Mouse (Mus musculus) natural killer cell, adult 2 months (primary cell): ENCODE data around the gene Dmpk.
A peak's percentile ranks its signal among the peaks of the same experiment; 100 is the strongest.

ENCODE experiments used
- DNase-seq, 2 experiments: peaks; one replicate each; pipeline ENCODE4 v3.0.0; 2022; ENCODE audit warnings: low spot score in 2 of 2

Dmpk gene

GRCm38 (mm10) chr7:19096421-19096976, 12.8 kb downstream of the Dmpk start:
- no peak for DNase-seq

GRCm38 (mm10) chr7:19097217-19097616, 13.6 kb downstream of the Dmpk start:
- DNase-seq, result no peak

- no peak for DNase-seq
Measured at GRCm38 (mm10) chr7:19097863-19098262, 14.2 kb downstream of the Dmpk start.

GRCm38 (mm10) chr7:19098811-19099210, 15.2 kb downstream of the Dmpk start:
- no peak for DNase-seq

- no peak for DNase-seq
Measured at GRCm38 (mm10) chr7:19100290-19100689, 16.6 kb downstream of the Dmpk start.

GRCm38 (mm10) chr7:19103741-19104140, 20.1 kb downstream of the Dmpk start:
- no peak for DNase-seq

- DNase-seq, result no peak
Measured at GRCm38 (mm10) chr7:19104486-19104885, 20.8 kb downstream of the Dmpk start.

- no peak for DNase-seq
Measured at GRCm38 (mm10) chr7:19107436-19107835, 23.8 kb downstream of the Dmpk start.

- no peak for DNase-seq
Measured at GRCm38 (mm10) chr7:19109565-19109964, 25.9 kb downstream of the Dmpk start.

- DNase-seq, result no peak
Measured at GRCm38 (mm10) chr7:19118028-19118771, 34.6 kb downstream of the Dmpk start, which contains the start of gene Gm4969. Gene Gm4969 (minus strand): TSS chr7:19118368.

GRCm38 (mm10) chr7:19119083-19119482, 35.4 kb downstream of the Dmpk start:
- no peak for DNase-seq

GRCm38 (mm10) chr7:19119631-19120429, 36.2 kb downstream of the Dmpk start, which contains the start of gene Fbxo46:
Gene Fbxo46 (plus strand): TSS chr7:19119859.
- DNase-seq, result peak; percentile 94 to 95

- DNase-seq, result no peak
Measured at GRCm38 (mm10) chr7:19121686-19122085, 38.0 kb downstream of the Dmpk start.

- DNase-seq, result no peak
Measured at GRCm38 (mm10) chr7:19124713-19125112, 41.1 kb downstream of the Dmpk start.

GRCm38 (mm10) chr7:19127744-19128143, 44.1 kb downstream of the Dmpk start:
- DNase-seq, result no peak

GRCm38 (mm10) chr7:19129396-19129795, 45.7 kb downstream of the Dmpk start:
- no peak for DNase-seq

- peak in 1 of 2 experiments; percentile 19 for DNase-seq
Measured at GRCm38 (mm10) chr7:19130657-19131056, 47.0 kb downstream of the Dmpk start.

GRCm38 (mm10) chr7:19131324-19131848, 47.7 kb downstream of the Dmpk start:
- DNase-seq, result peak; percentile 92 to 95

GRCm38 (mm10) chr7:19136168-19136567, 52.5 kb downstream of the Dmpk start:
- no peak for DNase-seq

GRCm38 (mm10) chr7:19136673-19137334, 53.2 kb downstream of the Dmpk start:
- no peak for DNase-seq

- peak in 1 of 2 experiments; percentile 63 for DNase-seq
Measured at GRCm38 (mm10) chr7:19137380-19137779, 53.7 kb downstream of the Dmpk start.
